Mouse (Mus musculus) heart, postnatal 36 days (tissue): ENCODE data around the gene Olfr1301. TPM values are rescaled to one million over a fixed set of nuclear protein-coding genes. Genes with fewer than 3 reads are reported as not detected.

ENCODE experiments used
- DNase-seq, 2 experiments: peaks; one replicate each; pipeline ENCODE4 v3.0.0; 2021 to 2022
- intact Hi-C: fragments of 180-260 bp; cut with DNase I; formaldehyde crosslinking; loops from one replicate; pipeline ENCODE4 v1.15.1; 2025
- total RNA-seq, 2 experiments: library from RNA; stranded (reverse); gene quantifications; 2 replicates each; pipeline ENCODE4 v1.2.3; 2021

The Olfr1301 gene
- total RNA-seq = not detected

GRCm38 (mm10) chr2:111750706-111751105, at the start of gene Olfr1301:
Gene Olfr1301 (plus strand): TSS chr2:111751006.
- intact Hi-C loops = no loop called here
- DNase-seq = no peak

GRCm38 (mm10) chr2:111726739-111727138, 24.1 kb upstream of the Olfr1301 start:
- no peak for DNase-seq
- intact Hi-C loops = no loop called here

GRCm38 (mm10) chr2:111777129-111777528, 26.3 kb downstream of the Olfr1301 start, which contains the start of gene Olfr1302:
Gene Olfr1302 (plus strand): TSS chr2:111777429.
- intact Hi-C loops = no loop called here
- DNase-seq = no peak

Other genes starting within 250 kb of the Olfr1301 start
- gene Olfr1293-ps, start 225.8 kb upstream of the Olfr1301 start, total RNA-seq = not detected
- gene Olfr1294, start 210.7 kb upstream of the Olfr1301 start, total RNA-seq = not detected
- gene Olfr1295, start 181.3 kb upstream of the Olfr1301 start, total RNA-seq = not detected
- gene Olfr1297, start 124.5 kb upstream of the Olfr1301 start, total RNA-seq = not detected
- gene Olfr1298, start 101.8 kb upstream of the Olfr1301 start, total RNA-seq = not detected
- not detected for gene Olfr1299, start 89.6 kb upstream of the Olfr1301 start, total RNA-seq
- not detected for gene Olfr1302, start 26.4 kb downstream of the Olfr1301 start, total RNA-seq
- gene Olfr1303, start 69.3 kb downstream of the Olfr1301 start, total RNA-seq = not detected
- gene Olfr1305, start 126.1 kb downstream of the Olfr1301 start, total RNA-seq = not detected
- not detected for gene Olfr1306, start 165.3 kb downstream of the Olfr1301 start, total RNA-seq
- under 1 TPM; 0.03 TPM for gene Olfr1307, start 198.4 kb downstream of the Olfr1301 start, total RNA-seq
- gene Olfr1308, start 213.9 kb downstream of the Olfr1301 start, total RNA-seq = not detected
- gene Olfr1309, start 239.3 kb downstream of the Olfr1301 start, total RNA-seq = not detected